Mouse (Mus musculus) lung, adult 2 months (tissue): ENCODE measurements around the gene Rftn2.

Experiments used
- CTCF ChIP-seq: fragments of 200-500 bp; IDR thresholded peaks from 2 replicates; pipeline ENCODE4 v1.5.1; 2011; ENCODE audit warnings: mild to moderate bottlenecking, low read length, control low read depth; ENCODE audit not compliant: insufficient read depth
- POLR2A ChIP-seq: fragments of 200-500 bp; IDR thresholded peaks from 2 replicates; pipeline ENCODE4 v1.6.1; 2011; ENCODE audit warnings: low read depth, mild to moderate bottlenecking, control low read depth, low read length, borderline replicate concordance; ENCODE audit errors: extremely low read depth

DNA sequence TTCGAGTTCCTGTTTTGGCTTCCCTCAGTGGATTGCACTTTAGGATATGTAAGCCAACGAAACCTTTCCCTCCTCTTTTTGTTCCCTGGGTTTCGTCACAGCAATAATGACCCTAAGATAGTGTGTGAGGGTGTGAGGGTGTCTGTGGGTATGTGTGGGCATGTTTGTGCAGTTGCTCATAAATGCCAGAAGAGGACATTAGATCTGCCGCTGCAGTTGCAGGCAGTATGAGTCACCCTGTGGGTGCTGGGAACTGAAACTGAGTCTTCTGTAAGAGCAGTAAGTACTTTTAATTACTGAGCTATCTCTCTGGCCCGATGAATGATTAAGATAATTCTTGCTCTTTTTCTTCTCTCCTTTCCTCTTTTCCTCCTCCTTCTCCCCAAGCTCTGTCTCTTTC lies 103.5 kb downstream of the Rftn2 start:
- no peak for TF ChIP-seq CTCF
- TF ChIP-seq POLR2A, result no peak
